Mouse (Mus musculus) layer of hippocampus, adult 11-12 months (tissue): Measurements from ENCODE around the gene Cap2.

Source experiments
- DNase-seq: peaks from one replicate; pipeline ENCODE4 v3.0.0; 2022; ENCODE audit warnings: low spot score

The Cap2 gene

GRCm38 (mm10) chr13:46501800-46502389 lies at the start of gene Cap2:
Gene Cap2, plus strand, starts transcription at chr13:46501848.
- peak; percentile 79 for DNase-seq

- DNase-seq = no peak
Measured at GRCm38 (mm10) chr13:46459546-46459945, 42.1 kb upstream of the Cap2 start.

- peak; percentile 34 for DNase-seq
Measured at GRCm38 (mm10) chr13:46462280-46462679, 39.4 kb upstream of the Cap2 start.

- peak; percentile 12 for DNase-seq
Measured at GRCm38 (mm10) chr13:46463764-46464163, 37.9 kb upstream of the Cap2 start.

GRCm38 (mm10) chr13:46468251-46468650 lies 33.4 kb upstream of the Cap2 start:
- no peak for DNase-seq

- DNase-seq = no peak
Measured at GRCm38 (mm10) chr13:46469536-46469935, 32.1 kb upstream of the Cap2 start.

GRCm38 (mm10) chr13:46481271-46481670 lies 20.4 kb upstream of the Cap2 start:
- DNase-seq = no peak

GRCm38 (mm10) chr13:46485605-46486004 lies 16.0 kb upstream of the Cap2 start:
- no peak for DNase-seq

- DNase-seq = no peak
Measured at GRCm38 (mm10) chr13:46488166-46488565, 13.5 kb upstream of the Cap2 start.

GRCm38 (mm10) chr13:46490644-46491043 lies 11.0 kb upstream of the Cap2 start:
- DNase-seq = no peak

- DNase-seq = peak; percentile 25
Measured at GRCm38 (mm10) chr13:46502390-46502891, 793 bp downstream of the Cap2 start.

- DNase-seq = no peak
Measured at GRCm38 (mm10) chr13:46507944-46508343, 6.3 kb downstream of the Cap2 start.

- no peak for DNase-seq
Measured at GRCm38 (mm10) chr13:46508823-46509222, 7.2 kb downstream of the Cap2 start.

- no peak for DNase-seq
Measured at GRCm38 (mm10) chr13:46510460-46510859, 8.8 kb downstream of the Cap2 start.

- no peak for DNase-seq
Measured at GRCm38 (mm10) chr13:46514484-46514883, 12.8 kb downstream of the Cap2 start.

GRCm38 (mm10) chr13:46515120-46515523 lies 13.5 kb downstream of the Cap2 start:
- DNase-seq = no peak

GRCm38 (mm10) chr13:46515524-46515923 lies 13.9 kb downstream of the Cap2 start:
- DNase-seq = no peak

- DNase-seq = no peak
Measured at GRCm38 (mm10) chr13:46516183-46516582, 14.5 kb downstream of the Cap2 start.

- peak; percentile 84 for DNase-seq
Measured at GRCm38 (mm10) chr13:46517211-46517685, 15.6 kb downstream of the Cap2 start.

GRCm38 (mm10) chr13:46521482-46521881 lies 19.8 kb downstream of the Cap2 start:
- DNase-seq = no peak

GRCm38 (mm10) chr13:46522798-46523197 lies 21.1 kb downstream of the Cap2 start:
- no peak for DNase-seq

GRCm38 (mm10) chr13:46523235-46523634 lies 21.6 kb downstream of the Cap2 start:
- DNase-seq = no peak

GRCm38 (mm10) chr13:46523712-46524111 lies 22.1 kb downstream of the Cap2 start:
- no peak for DNase-seq
